Mouse (Mus musculus): ENCODE measurements around the gene Mpped2. TPM values are rescaled to one million over a fixed set of nuclear protein-coding genes. Genes with fewer than 3 reads are reported as not detected.

Mpped2 gene
- total RNA-seq, 2 experiments from 2014 or later = 1.9 TPM; not detected in 1

DNA sequence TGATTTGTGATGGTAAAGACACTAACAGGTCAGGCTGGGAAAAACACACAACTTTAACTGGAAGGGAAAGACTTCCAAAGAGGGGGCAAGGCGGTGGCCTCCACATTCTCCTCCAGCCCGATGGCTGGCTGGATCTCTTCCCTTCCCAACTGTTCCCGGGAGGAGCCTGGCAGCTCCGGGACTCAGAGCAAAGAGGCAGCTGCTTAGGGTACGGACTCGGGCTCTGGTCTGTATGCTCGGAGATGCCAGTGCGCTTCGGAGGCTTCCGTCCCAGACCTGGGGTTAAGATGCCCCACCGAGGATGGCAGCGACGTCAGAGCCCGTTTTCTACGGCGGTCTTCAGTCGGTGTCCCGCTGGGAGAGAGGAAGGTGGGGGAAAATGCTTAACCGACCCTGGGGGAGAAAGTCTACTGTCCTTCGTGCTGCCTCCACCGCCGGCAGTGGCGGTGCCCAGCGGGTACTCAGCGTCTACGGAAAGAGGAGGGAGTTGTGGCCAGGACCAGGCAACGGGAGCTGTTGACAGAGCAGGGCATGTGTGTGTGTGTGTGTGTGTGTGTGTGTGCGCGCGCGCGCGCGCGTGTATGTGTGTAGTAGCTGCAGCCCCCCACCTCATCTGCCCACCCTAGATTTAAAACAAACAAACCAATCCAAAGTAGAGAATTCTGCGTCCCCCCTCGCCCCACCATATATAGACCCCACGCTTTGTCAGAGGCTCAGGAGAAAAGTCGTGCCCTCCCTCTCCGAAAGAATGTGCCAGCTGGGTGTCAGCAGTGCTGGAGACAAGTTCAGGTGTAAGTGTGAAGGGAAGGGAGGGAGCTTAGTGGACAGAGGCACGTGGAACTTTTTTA is 2.0 kb downstream of the Mpped2 start:
- ATAC-seq (replicated peaks; ENCODE audit: low FRiP score, low TSS enrichment, poor library complexity, severe bottlenecking) = peak; percentile 41

DNA sequence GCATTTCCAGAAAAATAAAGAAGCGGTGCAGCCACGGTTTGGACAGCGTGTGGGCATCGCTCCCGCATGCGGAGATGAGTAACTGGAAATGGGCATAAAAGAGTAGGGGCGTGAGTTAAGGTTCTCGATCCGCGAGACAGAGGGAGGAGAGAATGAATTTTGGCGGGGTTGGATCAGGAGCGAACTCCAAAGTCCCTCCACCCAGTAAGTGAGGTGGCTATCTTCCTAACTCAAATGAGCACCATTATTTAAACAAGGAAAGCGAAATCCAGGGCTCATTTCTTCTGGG is 2.6 kb downstream of the Mpped2 start:
- no peak for ATAC-seq (replicated peaks; ENCODE audit: low FRiP score, low TSS enrichment, poor library complexity, severe bottlenecking)

DNA sequence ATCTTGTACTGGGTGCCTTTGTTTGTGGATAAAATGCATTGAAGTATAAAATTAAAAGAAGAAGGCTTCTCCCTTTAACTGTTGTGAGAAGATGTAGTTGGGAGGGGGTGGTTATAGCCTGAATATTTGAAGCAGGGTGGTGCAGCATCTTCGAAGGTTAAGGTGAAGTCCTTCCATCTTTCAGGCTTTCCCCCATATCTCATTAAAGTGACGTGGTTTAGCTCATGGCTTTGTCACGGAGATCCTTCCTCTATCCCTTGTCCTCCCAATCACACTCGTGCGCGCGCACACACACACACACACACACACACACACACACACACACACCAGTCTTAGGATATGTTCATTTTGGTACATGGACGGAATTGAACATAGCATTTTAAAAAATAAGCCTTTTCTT is 3.3 kb downstream of the Mpped2 start:
- no peak for ATAC-seq (replicated peaks; ENCODE audit: low FRiP score, low TSS enrichment, poor library complexity, severe bottlenecking)

DNA sequence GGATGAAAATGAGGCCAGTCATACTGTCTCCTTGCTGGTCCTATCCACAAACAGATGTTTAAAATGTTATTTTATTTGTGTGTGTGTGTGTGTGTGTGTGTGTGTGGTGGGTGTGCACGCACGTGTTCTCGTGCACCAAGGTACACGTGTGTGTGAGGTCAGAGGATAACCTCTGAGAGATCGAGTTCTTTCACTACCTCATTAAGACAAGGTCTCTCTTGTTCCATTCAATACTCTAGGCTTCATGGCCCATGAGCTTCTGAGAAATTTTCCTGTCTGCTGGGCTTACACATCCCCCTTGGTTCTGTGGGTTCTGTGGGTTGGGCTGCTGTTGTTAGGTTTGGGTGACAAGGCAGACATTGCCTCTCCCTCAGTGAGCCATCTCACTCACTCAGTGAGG is 12.6 kb downstream of the Mpped2 start:
- ATAC-seq (replicated peaks; ENCODE audit: low FRiP score, low TSS enrichment, poor library complexity, severe bottlenecking) = no peak

DNA sequence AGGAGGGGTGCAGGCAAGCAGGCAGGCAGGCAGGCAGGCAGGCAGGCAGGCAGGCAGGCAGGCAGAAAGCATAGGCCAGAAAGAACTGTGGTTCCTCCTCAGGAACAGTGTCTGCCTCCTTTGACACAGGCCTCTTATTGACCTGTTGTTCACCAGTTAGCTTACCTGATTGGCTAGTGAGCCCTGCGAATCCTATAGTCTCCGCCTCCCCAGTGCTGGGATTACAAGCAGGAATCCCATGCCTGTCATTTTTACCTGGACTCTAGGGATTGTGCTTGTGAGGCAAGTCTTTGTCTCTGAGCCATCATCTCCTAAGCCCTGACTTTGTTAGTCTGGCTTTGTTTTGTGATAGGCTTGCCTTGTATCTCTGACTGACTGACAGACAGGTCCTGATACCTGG is 14.1 kb downstream of the Mpped2 start:
- no peak for ATAC-seq (replicated peaks; ENCODE audit: low FRiP score, low TSS enrichment, poor library complexity, severe bottlenecking)

DNA sequence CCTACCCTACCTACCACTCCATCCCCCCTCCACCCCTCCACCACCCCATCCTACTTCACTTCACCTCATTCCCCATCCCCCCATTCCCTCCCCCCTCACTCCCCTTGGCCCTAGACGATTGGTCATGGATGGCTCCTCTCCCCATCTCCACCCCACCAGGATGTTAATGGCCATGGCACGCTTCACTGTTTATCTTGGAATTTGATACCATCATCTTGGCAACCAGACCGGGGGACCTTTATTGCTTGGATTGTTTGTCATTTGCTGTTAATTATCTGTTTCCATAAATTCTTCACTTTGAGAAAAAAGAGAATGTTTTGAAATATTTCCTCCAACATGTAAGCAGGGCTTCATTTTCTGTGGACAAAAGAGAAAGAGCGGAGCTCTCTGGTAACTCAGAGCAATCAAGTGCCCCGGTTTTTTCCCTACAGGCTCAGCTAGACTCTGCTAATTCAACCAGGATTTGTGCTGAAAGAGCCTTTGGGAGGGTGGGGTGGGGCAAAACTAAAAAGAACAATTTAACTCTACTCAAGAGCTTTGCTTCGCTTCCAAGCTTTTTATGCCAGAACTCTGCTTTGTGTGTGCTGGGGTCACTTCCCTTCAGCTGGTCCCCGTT is 17.9 kb downstream of the Mpped2 start:
- no peak for ATAC-seq (replicated peaks; ENCODE audit: low FRiP score, low TSS enrichment, poor library complexity, severe bottlenecking)

DNA sequence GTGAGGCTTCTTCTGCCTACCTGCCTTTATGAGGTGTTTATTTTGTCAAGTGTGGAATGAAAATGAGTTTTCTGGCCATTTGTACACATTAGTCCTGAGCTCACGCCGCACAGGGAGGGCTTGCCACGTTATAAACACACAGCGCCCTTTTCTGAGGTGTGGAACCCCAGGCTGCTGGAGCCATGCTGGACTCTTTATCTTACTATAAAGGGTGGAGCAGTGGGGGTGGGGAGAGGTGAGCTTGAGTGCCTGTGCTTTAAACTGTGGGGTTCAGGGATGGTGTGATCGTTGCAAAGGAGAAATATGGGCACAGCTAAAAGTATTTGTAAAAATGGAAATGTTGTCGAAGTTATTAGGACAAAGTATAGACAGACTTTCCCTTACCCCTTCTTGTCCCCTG is 18.4 kb downstream of the Mpped2 start:
- 0 out of 2 replicates have a peak, but pooled peaks have one; percentile 37 for ATAC-seq (replicated peaks; ENCODE audit: low FRiP score, low TSS enrichment, poor library complexity, severe bottlenecking)

DNA sequence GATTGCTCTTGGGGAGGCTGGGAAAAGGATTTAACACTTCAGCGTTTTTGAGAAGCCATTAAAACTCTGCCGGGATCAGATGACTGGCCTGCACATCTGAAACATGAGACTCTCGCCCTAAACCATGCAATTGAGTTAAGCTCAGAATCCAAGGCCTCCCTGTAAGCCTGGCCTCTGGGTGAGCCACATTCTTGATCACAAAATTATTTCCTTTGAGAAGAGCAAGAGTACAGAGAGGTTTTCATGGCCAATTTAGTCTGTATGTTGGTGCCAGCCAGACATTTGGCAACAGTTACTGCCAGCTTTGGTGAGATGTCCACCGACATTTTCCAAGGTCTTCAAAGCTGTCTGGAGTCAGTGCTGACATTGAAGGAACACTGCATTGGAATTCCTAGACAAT is 20.1 kb downstream of the Mpped2 start:
- no peak for ATAC-seq (replicated peaks; ENCODE audit: low FRiP score, low TSS enrichment, poor library complexity, severe bottlenecking)

GRCm38 (mm10) chr2:106715674-106716364 is 22.8 kb downstream of the Mpped2 start:
- ATAC-seq (replicated peaks; ENCODE audit: low FRiP score, low TSS enrichment, poor library complexity, severe bottlenecking) = no peak

GRCm38 (mm10) chr2:106716365-106716717 is 23.3 kb downstream of the Mpped2 start:
- no peak for ATAC-seq (replicated peaks; ENCODE audit: low FRiP score, low TSS enrichment, poor library complexity, severe bottlenecking)

- ATAC-seq (replicated peaks; ENCODE audit: low FRiP score, low TSS enrichment, poor library complexity, severe bottlenecking) = no peak
These were observed 25.8 kb downstream of the Mpped2 start for GRCm38 (mm10) chr2:106718888-106719287.

DNA sequence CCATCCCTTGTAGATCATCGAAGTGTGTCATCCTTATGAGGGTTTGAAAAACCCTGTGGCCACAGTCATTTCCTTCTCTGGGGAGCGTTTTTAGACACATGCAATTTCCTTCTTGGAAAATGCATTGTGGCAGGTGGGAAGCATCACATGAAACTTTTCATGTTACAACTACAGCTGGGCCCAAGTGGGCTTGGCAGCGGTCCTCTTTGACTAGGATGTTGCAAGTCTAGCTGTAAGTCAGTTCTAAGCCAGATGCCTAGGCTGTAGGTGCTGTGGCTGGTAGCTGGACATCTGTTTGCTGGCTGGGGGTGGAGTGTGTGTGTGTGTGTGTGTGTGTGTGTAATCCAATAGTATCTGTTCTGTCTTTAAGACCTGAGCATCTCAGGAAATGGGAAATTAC is 26.4 kb downstream of the Mpped2 start:
- no peak for ATAC-seq (replicated peaks; ENCODE audit: low FRiP score, low TSS enrichment, poor library complexity, severe bottlenecking)

DNA sequence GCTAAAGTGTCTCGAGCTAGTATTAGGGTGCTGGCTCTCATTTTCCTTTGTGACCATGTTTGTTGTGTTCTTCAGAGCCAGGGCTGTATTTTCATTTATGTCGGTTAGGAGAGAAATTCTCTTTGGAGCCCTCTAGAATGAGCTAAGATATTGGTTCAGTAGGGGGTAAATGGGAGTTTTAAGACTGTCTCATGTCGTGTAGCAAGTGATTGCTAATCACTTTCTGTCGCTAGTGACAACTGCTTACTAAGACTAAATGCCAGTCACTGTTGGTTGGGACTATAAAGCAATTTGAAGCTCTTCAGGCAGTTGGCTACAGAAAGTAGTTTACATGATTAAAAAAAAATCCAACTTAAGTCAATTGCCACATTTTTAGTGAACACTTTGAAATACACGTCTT is 27.6 kb downstream of the Mpped2 start:
- no peak for ATAC-seq (replicated peaks; ENCODE audit: low FRiP score, low TSS enrichment, poor library complexity, severe bottlenecking)

DNA sequence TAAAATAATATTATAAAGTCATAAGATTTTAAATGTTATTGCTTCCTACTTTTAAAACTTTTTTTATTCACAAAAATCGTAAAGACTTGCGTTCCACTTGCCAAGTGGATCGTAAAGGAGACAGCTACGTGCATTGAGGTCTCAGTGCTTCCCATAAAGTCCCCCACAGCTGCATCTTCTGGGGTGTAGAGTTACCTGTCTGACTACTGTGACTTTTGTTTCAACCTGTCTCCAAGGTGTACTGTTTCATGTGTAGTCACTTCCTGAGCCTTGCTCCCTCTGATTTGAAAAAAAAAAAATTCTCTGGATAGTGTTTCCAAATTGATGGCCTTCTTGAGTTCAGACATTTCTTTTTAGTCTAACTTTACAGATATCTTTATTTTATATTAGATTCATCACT is 29.0 kb downstream of the Mpped2 start:
- no peak for ATAC-seq (replicated peaks; ENCODE audit: low FRiP score, low TSS enrichment, poor library complexity, severe bottlenecking)

DNA sequence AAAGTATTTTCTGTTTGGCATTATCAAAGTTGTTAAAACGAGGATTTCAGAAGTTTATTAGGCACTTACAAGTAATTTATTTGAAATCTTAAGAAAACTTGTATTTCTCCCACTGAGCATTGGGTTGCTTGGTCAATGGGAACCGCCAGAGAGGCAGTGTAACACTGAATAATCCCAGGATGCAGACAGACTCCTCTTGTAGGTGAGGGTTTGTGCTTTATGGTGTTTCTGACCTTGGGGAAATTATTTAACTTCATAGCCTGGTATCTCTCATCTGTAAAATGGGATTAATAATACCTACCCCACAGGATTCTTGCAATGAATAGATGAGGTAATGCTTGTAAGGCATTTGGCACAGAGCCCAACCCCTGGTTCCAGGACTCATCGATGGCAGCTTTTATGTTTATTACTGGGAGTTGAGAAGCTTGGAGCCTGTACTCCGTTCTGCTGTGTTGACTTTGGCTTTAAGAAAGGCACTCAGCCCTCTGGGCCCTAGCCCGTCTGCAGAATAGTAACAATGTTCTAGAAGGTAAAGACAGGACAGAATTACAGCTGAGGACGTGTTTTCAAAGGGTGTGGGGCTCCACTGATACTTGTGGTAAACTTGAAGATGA is 37.0 kb downstream of the Mpped2 start:
- ATAC-seq (replicated peaks; ENCODE audit: low FRiP score, low TSS enrichment, poor library complexity, severe bottlenecking) = no peak

GRCm38 (mm10) chr2:106730608-106731007 is 37.5 kb downstream of the Mpped2 start:
- ATAC-seq (replicated peaks; ENCODE audit: low FRiP score, low TSS enrichment, poor library complexity, severe bottlenecking) = no peak

DNA sequence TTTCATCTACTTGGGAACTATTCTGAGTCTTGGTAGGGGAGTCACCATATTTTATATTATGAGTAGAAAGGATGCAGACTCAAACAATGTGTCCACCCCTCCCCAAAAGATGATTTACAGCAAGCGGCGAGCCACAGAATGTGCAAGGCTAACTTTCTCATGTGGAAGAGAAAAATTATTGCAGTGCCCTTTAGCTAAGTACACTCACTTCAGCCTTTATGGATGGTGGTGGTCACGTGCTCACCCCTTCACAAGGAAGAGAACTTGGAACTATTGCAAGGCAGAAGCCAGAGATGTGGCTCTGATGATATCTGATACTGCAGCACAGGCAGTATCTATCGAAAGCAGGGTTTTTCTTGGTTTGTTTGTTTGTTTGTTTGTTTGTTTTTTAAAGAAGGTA is 38.4 kb downstream of the Mpped2 start:
- no peak for ATAC-seq (replicated peaks; ENCODE audit: low FRiP score, low TSS enrichment, poor library complexity, severe bottlenecking)

DNA sequence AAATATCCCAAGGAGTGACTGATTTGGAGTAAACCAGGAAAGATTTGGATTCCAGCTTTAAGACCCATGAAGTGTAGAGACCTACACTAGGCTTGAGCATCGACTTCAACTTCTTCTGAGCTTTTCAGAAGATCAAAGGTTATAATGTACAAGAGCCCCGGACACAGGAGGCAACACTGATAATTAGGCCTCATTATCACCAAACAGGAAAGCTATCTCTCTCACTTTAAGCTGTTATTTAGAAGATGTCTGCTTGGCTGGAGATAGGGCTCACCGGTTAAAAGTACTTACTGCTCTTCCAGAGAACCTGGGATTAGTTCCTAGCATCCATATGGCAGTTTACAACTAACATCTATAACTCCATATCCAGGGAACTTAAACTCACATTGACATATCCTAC is 39.1 kb downstream of the Mpped2 start:
- ATAC-seq (replicated peaks; ENCODE audit: low FRiP score, low TSS enrichment, poor library complexity, severe bottlenecking) = peak; percentile 28

- ATAC-seq (replicated peaks; ENCODE audit: low FRiP score, low TSS enrichment, poor library complexity, severe bottlenecking) = no peak
These were observed 40.3 kb downstream of the Mpped2 start for GRCm38 (mm10) chr2:106733396-106733795.

GRCm38 (mm10) chr2:106734004-106734403 is 40.9 kb downstream of the Mpped2 start:
- ATAC-seq (replicated peaks; ENCODE audit: low FRiP score, low TSS enrichment, poor library complexity, severe bottlenecking) = peak; percentile 70
